Mouse (Mus musculus): ENCODE data around the gene Fbxw8. TPM values are rescaled to one million over a fixed set of nuclear protein-coding genes. Genes with fewer than 3 reads are reported as not detected.

The Fbxw8 gene
- polyA plus RNA-seq, 1 experiment from 2014 or later: 28.9 TPM

GRCm38 (mm10) chr5:118126671-118127070 is 28.6 kb downstream of the Fbxw8 start:
- WGBS: 84% methylated on average over 4 of the region's 4 CpGs
- peaks cover 46% of the 10 kb centered on the region for H3K36me3 ChIP-seq

GRCm38 (mm10) chr5:118123096-118123495 is 32.2 kb downstream of the Fbxw8 start:
- Histone ChIP-seq H3K9ac (no peak overlapping the region), H3K4me1 (peaks cover 23% of the 10 kb centered on the region), H3K27me3 (no peaks in the 10 kb centered on the region), H3K4me2 (no peak overlapping the region), H3K4me3 (no peak overlapping the region), H3K9me3 (no peaks in the 10 kb centered on the region), H3K27ac (peak overlapping the region; percentile 61), H3K36me3 (peaks cover 53% of the 10 kb centered on the region)
- ATAC-seq (ENCODE audit: insufficient number of reproducible peaks, insufficient read depth, low FRiP score, low TSS enrichment, low read depth): no peak
- 32% methylated on average over 10 of the region's 10 CpGs for WGBS

More at GRCm38 (mm10) chr5:118126671-118127070, 28.6 kb downstream of the Fbxw8 start:
- ATAC-seq (ENCODE audit: insufficient number of reproducible peaks, insufficient read depth, low FRiP score, low TSS enrichment, low read depth): no peak
- Histone ChIP-seq H3K4me3 (no peak overlapping the region), H3K27ac (no peak overlapping the region), H3K9ac (no peak overlapping the region), H3K4me1 (peaks cover 16% of the 10 kb centered on the region), H3K27me3 (no peaks in the 10 kb centered on the region), H3K4me2 (no peak overlapping the region), H3K9me3 (no peaks in the 10 kb centered on the region)

- Histone ChIP-seq H3K9me3 (no peaks in the 10 kb centered on the region), H3K4me1 (peaks cover 23% of the 10 kb centered on the region), H3K9ac (no peak overlapping the region), H3K27ac (no peak overlapping the region), H3K27me3 (no peaks in the 10 kb centered on the region), H3K36me3 (peaks cover 43% of the 10 kb centered on the region), H3K4me2 (no peak overlapping the region), H3K4me3 (no peak overlapping the region)
- WGBS: 83% methylated on average over 4 of the region's 4 CpGs
- ATAC-seq (ENCODE audit: insufficient number of reproducible peaks, insufficient read depth, low FRiP score, low TSS enrichment, low read depth): no peak
These were observed 33.3 kb downstream of the Fbxw8 start for GRCm38 (mm10) chr5:118121928-118122327.

GRCm38 (mm10) chr5:118120670-118121069 is 34.6 kb downstream of the Fbxw8 start:
- WGBS: 37% methylated on average over 2 of the region's 2 CpGs
- H3K36me3 ChIP-seq: peaks cover 33% of the 10 kb centered on the region
- no peaks in the 10 kb centered on the region for H3K27me3 ChIP-seq
- ATAC-seq (ENCODE audit: insufficient number of reproducible peaks, insufficient read depth, low FRiP score, low TSS enrichment, low read depth): no peak
- H3K27ac ChIP-seq: no peak overlapping the region
- no peak overlapping the region for H3K4me3 ChIP-seq
- H3K4me2 ChIP-seq: no peak overlapping the region
- peaks cover 23% of the 10 kb centered on the region for H3K4me1 ChIP-seq
- no peaks in the 10 kb centered on the region for H3K9me3 ChIP-seq
- H3K9ac ChIP-seq: no peak overlapping the region

DNA sequence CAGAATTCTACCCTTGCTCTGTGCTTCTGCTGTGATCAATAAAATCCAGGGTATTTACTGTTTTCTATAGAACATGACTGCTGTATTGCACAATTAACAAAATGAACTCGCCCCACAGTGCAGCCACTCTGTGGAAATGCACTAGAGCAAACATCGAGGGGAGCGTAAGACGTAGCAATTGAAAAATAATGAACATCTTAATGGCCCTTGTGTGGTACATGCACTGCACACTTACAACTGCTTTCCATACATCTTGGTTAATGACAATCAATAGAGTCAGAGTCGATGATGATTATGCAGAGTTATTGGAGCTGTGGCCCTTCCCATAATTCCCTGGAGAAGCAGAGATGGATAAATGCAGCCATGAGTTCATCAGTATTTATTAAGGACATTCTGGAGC is 36.3 kb downstream of the Fbxw8 start:
- H3K4me2 ChIP-seq: no peak overlapping the region
- H3K9me3 ChIP-seq: no peaks in the 10 kb centered on the region
- peaks cover 34% of the 10 kb centered on the region for H3K36me3 ChIP-seq
- ATAC-seq (ENCODE audit: insufficient number of reproducible peaks, insufficient read depth, low FRiP score, low TSS enrichment, low read depth): no peak
- WGBS: 94% methylated on average over 5 of the region's 5 CpGs
- H3K9ac ChIP-seq: no peak overlapping the region
- H3K4me3 ChIP-seq: no peak overlapping the region
- no peaks in the 10 kb centered on the region for H3K27me3 ChIP-seq
- no peak overlapping the region for H3K27ac ChIP-seq
- H3K4me1 ChIP-seq: peaks cover 23% of the 10 kb centered on the region

GRCm38 (mm10) chr5:118118351-118118750 is 36.9 kb downstream of the Fbxw8 start:
- WGBS: 85% methylated on average over 3 of the region's 3 CpGs
- no peaks in the 10 kb centered on the region for H3K27me3 ChIP-seq
- H3K4me1 ChIP-seq: peaks cover 18% of the 10 kb centered on the region
- H3K27ac ChIP-seq: no peak overlapping the region
- H3K4me2 ChIP-seq: no peak overlapping the region
- no peak overlapping the region for H3K4me3 ChIP-seq
- H3K9me3 ChIP-seq: no peaks in the 10 kb centered on the region
- peaks cover 37% of the 10 kb centered on the region for H3K36me3 ChIP-seq
- no peak for ATAC-seq (ENCODE audit: insufficient number of reproducible peaks, insufficient read depth, low FRiP score, low TSS enrichment, low read depth)
- H3K9ac ChIP-seq: no peak overlapping the region

DNA sequence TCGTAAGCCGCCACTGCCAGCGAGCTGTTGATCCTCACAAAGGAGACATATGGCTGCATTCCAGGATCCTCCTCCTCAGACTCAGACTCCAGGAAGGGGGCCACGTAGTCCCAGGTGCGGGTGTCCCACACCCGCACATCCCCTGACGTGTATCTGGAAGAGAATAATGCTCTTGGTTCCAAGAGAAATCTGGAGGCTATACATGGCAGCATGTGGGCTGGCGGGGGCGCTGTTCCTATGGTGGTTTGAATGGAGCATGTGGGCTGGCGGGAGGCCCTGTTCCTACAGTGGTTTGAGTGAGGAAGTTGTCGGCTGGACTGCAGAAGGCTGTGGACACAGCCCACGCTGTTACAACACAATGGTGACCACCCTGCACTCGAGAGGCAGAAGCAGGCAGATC is 41.6 kb downstream of the Fbxw8 start:
- Histone ChIP-seq H3K27ac (no peak overlapping the region), H3K4me3 (no peak overlapping the region), H3K4me2 (no peak overlapping the region), H3K27me3 (no peaks in the 10 kb centered on the region), H3K4me1 (peaks cover 8% of the 10 kb centered on the region), H3K9ac (no peak overlapping the region), H3K9me3 (no peaks in the 10 kb centered on the region), H3K36me3 (peaks cover 65% of the 10 kb centered on the region)
- WGBS: 85% methylated on average over 13 of the region's 13 CpGs
- ATAC-seq (ENCODE audit: insufficient number of reproducible peaks, insufficient read depth, low FRiP score, low TSS enrichment, low read depth): no peak

DNA sequence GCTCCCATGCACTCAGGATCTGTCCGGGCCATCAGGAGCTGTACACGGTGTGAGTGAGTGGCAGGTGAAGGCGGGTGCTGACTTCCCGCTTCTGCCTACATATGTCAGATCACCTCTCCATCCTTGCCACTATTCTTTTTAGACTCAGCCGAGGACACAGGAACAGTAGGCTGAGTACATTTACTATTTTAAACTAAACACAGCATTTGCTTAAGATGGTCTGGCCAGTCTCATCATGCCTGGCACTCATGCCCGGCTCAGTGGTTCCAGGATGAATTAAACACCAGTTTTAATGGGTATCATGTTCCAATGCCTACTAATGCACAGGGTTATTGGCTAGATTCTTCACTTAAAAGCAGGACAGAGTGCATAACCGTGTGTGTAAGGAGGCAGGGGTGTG is 42.2 kb downstream of the Fbxw8 start:
- no peak overlapping the region for H3K4me3 ChIP-seq
- H3K27ac ChIP-seq: no peak overlapping the region
- H3K36me3 ChIP-seq: peaks cover 64% of the 10 kb centered on the region
- no peaks in the 10 kb centered on the region for H3K27me3 ChIP-seq
- peaks cover 13% of the 10 kb centered on the region for H3K4me1 ChIP-seq
- no peak for ATAC-seq (ENCODE audit: insufficient number of reproducible peaks, insufficient read depth, low FRiP score, low TSS enrichment, low read depth)
- no peaks in the 10 kb centered on the region for H3K9me3 ChIP-seq
- H3K9ac ChIP-seq: no peak overlapping the region
- WGBS: 92% methylated on average over 7 of the region's 7 CpGs
- H3K4me2 ChIP-seq: no peak overlapping the region

DNA sequence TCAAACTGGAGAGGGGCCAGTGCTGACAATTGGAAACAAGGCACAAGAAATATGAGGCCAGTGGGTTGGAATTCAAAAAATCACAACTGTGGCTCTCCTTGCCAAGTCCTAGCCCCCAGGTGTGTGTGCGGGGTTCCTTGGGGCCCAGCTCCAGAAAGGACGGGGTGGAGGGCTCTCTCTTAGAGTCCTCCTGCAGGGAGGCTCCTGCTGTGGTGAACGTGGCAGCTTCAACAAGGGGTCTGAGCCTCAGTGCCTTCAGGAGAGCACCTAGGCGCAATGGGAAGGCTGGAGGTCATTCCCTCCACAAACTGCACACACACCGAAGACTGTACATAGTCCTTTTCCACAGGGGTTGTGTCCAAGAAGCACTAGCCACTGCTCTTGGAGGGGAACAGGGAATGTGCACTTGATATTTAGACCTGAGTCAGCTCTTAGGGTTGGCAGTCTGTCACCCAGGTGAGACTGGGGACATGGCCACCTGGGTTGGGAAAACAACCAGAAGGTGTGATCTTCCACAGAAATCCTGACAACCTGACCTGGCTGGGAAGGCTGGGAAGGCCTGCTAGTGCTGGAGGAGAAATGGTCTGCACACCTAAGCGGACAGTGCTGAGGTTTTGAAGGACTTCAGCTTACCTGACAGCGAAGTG is 46.3 kb downstream of the Fbxw8 start:
- peaks cover 71% of the 10 kb centered on the region for H3K36me3 ChIP-seq
- no peak overlapping the region for H3K9ac ChIP-seq
- H3K9me3 ChIP-seq: no peaks in the 10 kb centered on the region
- peak overlapping the region; percentile 74; the same call in 1 of the 2 replicates for H3K27ac ChIP-seq
- ATAC-seq (ENCODE audit: insufficient number of reproducible peaks, insufficient read depth, low FRiP score, low TSS enrichment, low read depth): no peak
- no peak overlapping the region for H3K4me2 ChIP-seq
- H3K27me3 ChIP-seq: no peaks in the 10 kb centered on the region
- peaks cover 14% of the 10 kb centered on the region for H3K4me1 ChIP-seq
- H3K4me3 ChIP-seq: no peak overlapping the region
- WGBS: 88% methylated on average over 7 of the region's 7 CpGs

DNA sequence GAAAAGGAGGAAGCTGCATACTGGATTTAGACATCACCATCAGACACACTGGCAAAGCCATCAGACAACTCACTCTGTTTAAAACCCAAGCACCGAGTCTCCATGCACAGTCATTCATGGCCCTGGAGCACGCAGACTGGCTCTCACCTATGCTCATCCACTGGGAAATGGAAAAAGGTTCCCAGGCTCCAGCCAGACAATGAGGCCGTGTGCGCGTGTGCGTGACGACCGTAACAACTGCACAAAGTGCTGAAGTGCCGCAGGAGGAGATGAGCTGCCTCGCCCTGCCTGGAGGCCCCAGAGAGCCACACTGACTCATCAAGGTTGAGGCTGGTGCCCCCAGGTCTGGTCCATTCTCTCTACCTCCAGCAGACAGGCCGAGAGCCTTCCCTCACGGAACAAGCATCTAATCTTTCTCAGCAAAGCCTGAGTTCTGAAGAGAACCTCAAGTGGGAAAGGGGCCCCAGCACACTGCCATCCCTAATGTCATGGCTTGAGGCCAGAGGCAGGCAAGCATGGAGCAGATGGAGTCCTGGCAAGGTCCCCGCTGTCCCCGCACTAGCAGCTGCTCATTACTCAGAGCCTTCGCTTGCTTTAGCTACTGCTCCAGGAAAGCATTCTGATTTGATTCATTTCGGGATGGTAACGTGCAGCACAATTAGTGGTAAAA is 47.0 kb downstream of the Fbxw8 start:
- peak overlapping the region; percentile 74 for H3K27ac ChIP-seq
- H3K9me3 ChIP-seq: no peaks in the 10 kb centered on the region
- peaks cover 14% of the 10 kb centered on the region for H3K4me1 ChIP-seq
- 77% methylated on average over 17 of the region's 17 CpGs for WGBS
- no peaks in the 10 kb centered on the region for H3K27me3 ChIP-seq
- H3K4me3 ChIP-seq: no peak overlapping the region
- no peak overlapping the region for H3K9ac ChIP-seq
- H3K36me3 ChIP-seq: peaks cover 71% of the 10 kb centered on the region
- no peak overlapping the region for H3K4me2 ChIP-seq
- no peak for ATAC-seq (ENCODE audit: insufficient number of reproducible peaks, insufficient read depth, low FRiP score, low TSS enrichment, low read depth)

DNA sequence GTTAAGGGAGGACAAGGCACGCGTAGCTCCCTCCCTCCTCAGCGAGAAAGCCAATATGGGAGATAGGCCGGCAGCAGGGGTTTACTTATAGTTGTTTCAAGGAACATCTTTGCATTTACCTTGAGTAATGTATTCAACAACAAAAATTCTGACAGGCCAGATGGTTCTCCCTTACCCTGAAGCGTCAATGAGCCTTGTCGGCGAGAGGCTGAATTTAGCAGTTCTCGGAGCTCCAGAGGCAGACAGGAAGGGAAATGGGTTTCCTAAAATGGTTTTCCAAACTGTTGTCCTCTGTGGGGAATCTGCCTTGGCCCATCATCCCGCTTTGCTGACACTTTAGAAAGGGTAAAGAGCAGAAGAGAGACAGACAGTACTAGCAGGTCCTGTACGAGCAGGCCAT is 48.6 kb downstream of the Fbxw8 start:
- Histone ChIP-seq H3K9ac (no peak overlapping the region), H3K36me3 (peaks cover 58% of the 10 kb centered on the region), H3K4me1 (peaks cover 14% of the 10 kb centered on the region), H3K9me3 (no peaks in the 10 kb centered on the region), H3K27me3 (no peaks in the 10 kb centered on the region), H3K4me3 (no peak overlapping the region), H3K4me2 (no peak overlapping the region), H3K27ac (no peak overlapping the region; the same call in 1 of the 2 replicates)
- 93% methylated on average over 10 of the region's 10 CpGs for WGBS
- ATAC-seq (ENCODE audit: insufficient number of reproducible peaks, insufficient read depth, low FRiP score, low TSS enrichment, low read depth): no peak

GRCm38 (mm10) chr5:118105536-118105935 is 49.7 kb downstream of the Fbxw8 start:
- Histone ChIP-seq H3K27ac (no peak overlapping the region), H3K9me3 (no peaks in the 10 kb centered on the region), H3K27me3 (no peaks in the 10 kb centered on the region), H3K4me3 (no peak overlapping the region), H3K4me2 (no peak overlapping the region), H3K4me1 (peaks cover 16% of the 10 kb centered on the region), H3K9ac (no peak overlapping the region), H3K36me3 (peaks cover 47% of the 10 kb centered on the region)
- WGBS: 87% methylated on average over 8 of the region's 8 CpGs
- no peak for ATAC-seq (ENCODE audit: insufficient number of reproducible peaks, insufficient read depth, low FRiP score, low TSS enrichment, low read depth)
